Mouse (Mus musculus): ENCODE measurements around the gene Mrgbp. TPM values are rescaled to one million over a fixed set of nuclear protein-coding genes. Genes with fewer than 3 reads are reported as not detected.
A peak's percentile ranks its signal among the peaks of the same experiment; 100 is the strongest.

Gene Mrgbp
- polyA plus RNA-seq, 1 experiment from 2014 or later = 50.7 TPM

- Histone ChIP-seq H3K4me3 (peak overlapping the region; percentile 43), H3K9ac (peak overlapping the region; percentile 65), H3K9me3 (replicated peaks) (no peaks in the 10 kb centered on the region), H3K36me3 (ENCODE audit: poor library complexity, severe bottlenecking) (peaks cover 31% of the 10 kb centered on the region), H3K4me2 (peak overlapping the region; percentile 70), H3K4me1 (peaks cover 25% of the 10 kb centered on the region), H3K27me3 (peaks cover 27% of the 10 kb centered on the region), H3K27ac (no peak overlapping the region; the same call in 1 of the 2 replicates)
- WGBS = under 1% methylated on average over 32 of the region's 41 CpGs
- peak; percentile 52; the same call in 1 of the 2 replicates for ATAC-seq
Observed at GRCm38 (mm10) chr2:180598157-180598705, 17.1 kb downstream of the Mrgbp start.

GRCm38 (mm10) chr2:180600569-180601021 is 19.5 kb downstream of the Mrgbp start:
- Histone ChIP-seq H3K9ac (no peak overlapping the region; the same call in 1 of the 2 replicates), H3K36me3 (ENCODE audit: poor library complexity, severe bottlenecking) (peaks cover 8% of the 10 kb centered on the region), H3K27ac (peak overlapping the region; percentile 12; the same call in 1 of the 2 replicates), H3K9me3 (replicated peaks) (no peaks in the 10 kb centered on the region), H3K4me3 (no peak overlapping the region), H3K4me1 (peaks cover 28% of the 10 kb centered on the region), H3K27me3 (peaks cover 27% of the 10 kb centered on the region), H3K4me2 (0 out of 2 replicates have a peak overlapping the region, but pooled peaks have one; percentile 3)
- ATAC-seq = peak; percentile 54; the same call in 1 of the 2 replicates
- 7% methylated on average over 9 of the region's 9 CpGs for WGBS

GRCm38 (mm10) chr2:180604781-180605180 is 23.7 kb downstream of the Mrgbp start:
- Histone ChIP-seq H3K27ac (0 out of 2 replicates have a peak overlapping the region, but pooled peaks have one; percentile 31), H3K36me3 (ENCODE audit: poor library complexity, severe bottlenecking) (no peaks in the 10 kb centered on the region), H3K4me1 (peaks cover 14% of the 10 kb centered on the region), H3K9me3 (replicated peaks) (no peaks in the 10 kb centered on the region), H3K9ac (no peak overlapping the region), H3K27me3 (no peaks in the 10 kb centered on the region), H3K4me3 (no peak overlapping the region), H3K4me2 (no peak overlapping the region)
- WGBS = 50% methylated on average over 6 of the region's 6 CpGs
- ATAC-seq = no peak

GRCm38 (mm10) chr2:180610283-180610682 is 29.2 kb downstream of the Mrgbp start:
- no peak overlapping the region for H3K9ac ChIP-seq
- H3K36me3 ChIP-seq (ENCODE audit: poor library complexity, severe bottlenecking) = no peaks in the 10 kb centered on the region
- 79% methylated on average over 4 of the region's 4 CpGs for WGBS
- H3K27me3 ChIP-seq = no peaks in the 10 kb centered on the region
- H3K4me2 ChIP-seq = no peak overlapping the region
- H3K27ac ChIP-seq = no peak overlapping the region
- H3K9me3 ChIP-seq (replicated peaks) = no peaks in the 10 kb centered on the region
- H3K4me3 ChIP-seq = no peak overlapping the region
- no peak for ATAC-seq
- H3K4me1 ChIP-seq = no peaks in the 10 kb centered on the region

GRCm38 (mm10) chr2:180611882-180612281 is 30.8 kb downstream of the Mrgbp start:
- ATAC-seq = no peak
- Histone ChIP-seq H3K4me1 (no peaks in the 10 kb centered on the region), H3K9me3 (replicated peaks) (no peaks in the 10 kb centered on the region), H3K9ac (no peak overlapping the region), H3K4me2 (no peak overlapping the region), H3K27ac (no peak overlapping the region), H3K4me3 (no peak overlapping the region), H3K27me3 (no peaks in the 10 kb centered on the region), H3K36me3 (ENCODE audit: poor library complexity, severe bottlenecking) (no peaks in the 10 kb centered on the region)
- 76% methylated on average over 2 of the region's 2 CpGs for WGBS

Other genes starting within 250 kb of the Mrgbp start
- not detected in 2 replicates for gene Gata5, start 246.6 kb upstream of the Mrgbp start, polyA plus RNA-seq (2015; fragmentation: Nextera tagmentation; extraction: Ambion mirVana)
- gene Slco4a1, start 125.1 kb upstream of the Mrgbp start, polyA plus RNA-seq (2015; fragmentation: Nextera tagmentation; extraction: Ambion mirVana) = 1.1 and 2.1 TPM in 2 replicates
- gene Ntsr1, start 81.3 kb upstream of the Mrgbp start, polyA plus RNA-seq (2015; fragmentation: Nextera tagmentation; extraction: Ambion mirVana) = 2.2 and 2.3 TPM in 2 replicates
- 79.8 and 85.4 TPM in 2 replicates for gene Ogfr, start 7.9 kb downstream of the Mrgbp start, polyA plus RNA-seq (2015; fragmentation: Nextera tagmentation; extraction: Ambion mirVana)
- gene Col9a3, start 16.5 kb downstream of the Mrgbp start, polyA plus RNA-seq (2015; fragmentation: Nextera tagmentation; extraction: Ambion mirVana) = 17.4 and 21.9 TPM in 2 replicates
- gene Tcfl5, start 61.4 kb downstream of the Mrgbp start, polyA plus RNA-seq (2015; fragmentation: Nextera tagmentation; extraction: Ambion mirVana) = 0.08 TPM in 1 of 2 replicates, not detected in the other
- gene Dido1, start 128.7 kb downstream of the Mrgbp start, polyA plus RNA-seq (2015; fragmentation: Nextera tagmentation; extraction: Ambion mirVana) = 33.4 and 35.7 TPM in 2 replicates
- gene Gid8, start 128.8 kb downstream of the Mrgbp start, polyA plus RNA-seq (2015; fragmentation: Nextera tagmentation; extraction: Ambion mirVana) = 55.3 and 56.3 TPM in 2 replicates
- gene Slc17a9, start 144.0 kb downstream of the Mrgbp start, polyA plus RNA-seq (2015; fragmentation: Nextera tagmentation; extraction: Ambion mirVana) = 0.18 and 0.58 TPM in 2 replicates
- gene Bhlhe23, start 195.6 kb downstream of the Mrgbp start, polyA plus RNA-seq (2015; fragmentation: Nextera tagmentation; extraction: Ambion mirVana) = 0.40 and 1.2 TPM in 2 replicates

Measured in forebrain, embryonic 13.5 days (tissue).